Mouse (Mus musculus) Muller cell, postnatal 12 days (primary cell): ENCODE results near the gene Fads2.
A peak's percentile ranks its signal among the peaks of the same experiment; 100 is the strongest.

Experiments used
- DNase-seq: peaks from one replicate; pipeline ENCODE4 v3.0.0-alpha.2; 2015; ENCODE audit errors: inconsistent ontology term

Fads2 gene

GRCm38 (mm10) chr19:10102054-10102700 lies 631 bp upstream of the Fads2 start:
- peak; percentile 62 for DNase-seq

- DNase-seq: peak; percentile 76
Observed at GRCm38 (mm10) chr19:10100631-10101071, 895 bp downstream of the Fads2 start.

GRCm38 (mm10) chr19:10097826-10098225 lies 3.7 kb downstream of the Fads2 start:
- DNase-seq: no peak

- DNase-seq: no peak
Observed at GRCm38 (mm10) chr19:10096371-10096876, 5.1 kb downstream of the Fads2 start.

GRCm38 (mm10) chr19:10094695-10095094 lies 6.9 kb downstream of the Fads2 start:
- no peak for DNase-seq

- DNase-seq: no peak
Observed at GRCm38 (mm10) chr19:10093829-10094228, 7.7 kb downstream of the Fads2 start.

- DNase-seq: no peak
Observed at GRCm38 (mm10) chr19:10086976-10087375, 14.6 kb downstream of the Fads2 start.

- DNase-seq: no peak
Observed at GRCm38 (mm10) chr19:10085454-10085853, 16.1 kb downstream of the Fads2 start.

GRCm38 (mm10) chr19:10082105-10082504 lies 19.4 kb downstream of the Fads2 start:
- DNase-seq: no peak

GRCm38 (mm10) chr19:10080384-10080783 lies 21.2 kb downstream of the Fads2 start:
- no peak for DNase-seq

- no peak for DNase-seq
Observed at GRCm38 (mm10) chr19:10078392-10078791, 23.2 kb downstream of the Fads2 start.

- DNase-seq: no peak
Observed at GRCm38 (mm10) chr19:10073145-10073544, 28.4 kb downstream of the Fads2 start.

GRCm38 (mm10) chr19:10071892-10072291 lies 29.7 kb downstream of the Fads2 start:
- DNase-seq: no peak

- peak; percentile 85 for DNase-seq
Observed at GRCm38 (mm10) chr19:10071166-10071565, 30.4 kb downstream of the Fads2 start.

- no peak for DNase-seq
Observed at GRCm38 (mm10) chr19:10070186-10070980, 31.2 kb downstream of the Fads2 start.

- DNase-seq: no peak
Observed at GRCm38 (mm10) chr19:10067701-10068100, 33.8 kb downstream of the Fads2 start.

GRCm38 (mm10) chr19:10066502-10066901 lies 35.0 kb downstream of the Fads2 start:
- no peak for DNase-seq

- DNase-seq: no peak
Observed at GRCm38 (mm10) chr19:10066189-10066500, 35.4 kb downstream of the Fads2 start.

GRCm38 (mm10) chr19:10065465-10066188 lies 35.9 kb downstream of the Fads2 start:
- DNase-seq: no peak

GRCm38 (mm10) chr19:10064173-10065012 lies 37.2 kb downstream of the Fads2 start:
- no peak for DNase-seq

GRCm38 (mm10) chr19:10062862-10063261 lies 38.7 kb downstream of the Fads2 start:
- no peak for DNase-seq
